Mouse (Mus musculus) forebrain, embryonic 11.5 days (tissue): Measurements from ENCODE around the gene Tmem176b. TPM values are rescaled to one million over a fixed set of nuclear protein-coding genes. Genes with fewer than 3 reads are reported as not detected.

ENCODE experiments used
- ATAC-seq: fragments of 200-750 bp; cut with Nextera tagmentation; replicated peaks from 2 replicates; pipeline ENCODE4 v1.8.0; 2017; ENCODE audit warnings: moderate TSS enrichment; ENCODE audit not compliant: low FRiP score
- DNase-seq: peaks from one replicate; pipeline ENCODE4 v3.0.0-alpha.2; 2017; ENCODE audit warnings: low spot score
- H3K27ac ChIP-seq: fragments of 300-500 bp; sonication (generic); 2 replicates; pipeline ENCODE4 v1.5.1; 2014; ENCODE audit warnings: low read depth, low read length
- H3K27me3 ChIP-seq: fragments of 300-500 bp; sonication (generic); 2 replicates; pipeline ENCODE4 v1.6.1; 2014; ENCODE audit warnings: mild to moderate bottlenecking, low read length, mixed read lengths; ENCODE audit not compliant: control insufficient read depth, insufficient read depth
- H3K36me3 ChIP-seq: fragments of 300-500 bp; sonication (generic); 2 replicates; pipeline ENCODE4 v1.6.1; 2014; ENCODE audit warnings: mild to moderate bottlenecking, low read length, moderate library complexity, mixed read lengths; ENCODE audit not compliant: control insufficient read depth, insufficient read depth
- H3K4me1 ChIP-seq: fragments of 300-500 bp; sonication (generic); replicated peaks from 2 replicates; pipeline ENCODE4 v1.6.1; 2014; ENCODE audit warnings: low read length, mixed read lengths; ENCODE audit not compliant: control insufficient read depth, insufficient read depth
- H3K4me2 ChIP-seq: fragments of 300-500 bp; sonication (generic); 2 replicates; pipeline ENCODE4 v1.6.1; 2014; ENCODE audit warnings: low read depth, mild to moderate bottlenecking, low read length, moderate library complexity, mixed read lengths; ENCODE audit not compliant: severe bottlenecking
- H3K4me3 ChIP-seq: fragments of 300-500 bp; sonication (generic); 2 replicates; pipeline ENCODE4 v1.5.1; 2014; ENCODE audit warnings: low read depth, low read length
- H3K9ac ChIP-seq: fragments of 300-500 bp; sonication (generic); 2 replicates; pipeline ENCODE4 v1.6.1; 2014; ENCODE audit warnings: low read length
- H3K9me3 ChIP-seq: fragments of 300-500 bp; sonication (generic); 2 replicates; pipeline ENCODE4 v1.6.1; 2016; ENCODE audit warnings: low read length, mixed read lengths; ENCODE audit not compliant: control insufficient read depth
- WGBS: fragments of 180-500 bp; shearing (Covaris S2); extraction: QIAGEN DNeasy Blood & Tissue Kit; methylation state at CpG from one replicate; pipeline ENCODE4 v1.1.7; 2014; 5-methylcytosine and 5-hydroxymethylcytosine counted together
- polyA plus RNA-seq: library from polyadenylated mRNA; unstranded; fragments of >200 nt; fragmentation: Nextera tagmentation; extraction: Ambion mirVana; gene quantifications from 2 replicates; pipeline ENCODE4 v1.2.1, GENCODE M21; 2014

Gene Tmem176b
- polyA plus RNA-seq, 1 experiment from 2014 or later, result 51.0 TPM

GRCm38 (mm10) chr6:48865152-48865745 is 24.0 kb upstream of the Tmem176b start:
- WGBS, result 92% methylated on average over 1 of the region's 1 CpGs
- ATAC-seq (no peak), DNase-seq (no peak)
- H3K4me3 ChIP-seq, result no peak overlapping the region
- H3K36me3 ChIP-seq, result no peaks in the 10 kb centered on the region
- no peak overlapping the region for H3K27ac ChIP-seq
- peaks cover 44% of the 10 kb centered on the region for H3K27me3 ChIP-seq
- H3K9ac ChIP-seq, result no peak overlapping the region
- H3K4me2 ChIP-seq, result no peak overlapping the region
- no peaks in the 10 kb centered on the region for H3K9me3 ChIP-seq
- H3K4me1 ChIP-seq, result peaks cover 4% of the 10 kb centered on the region; the same call in 1 of the 2 replicates

DNA sequence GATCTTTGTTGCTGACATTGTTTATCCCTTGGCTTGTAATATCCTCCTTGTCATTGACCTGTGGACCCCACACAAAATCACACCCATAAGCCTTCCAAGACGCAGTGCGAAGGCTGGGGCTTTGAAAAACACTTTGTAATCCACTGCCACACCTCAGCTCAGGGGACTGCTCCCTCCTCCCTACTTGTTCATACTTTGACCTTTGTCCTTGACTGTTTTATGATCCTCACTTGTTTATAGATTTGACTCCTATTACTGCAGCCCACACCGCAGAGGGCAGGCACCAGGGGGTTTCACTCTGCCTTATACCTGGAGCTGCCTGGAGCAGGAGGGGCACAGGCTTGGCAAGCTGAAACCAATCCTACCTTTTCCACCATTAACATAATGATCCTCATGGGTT is 23.4 kb upstream of the Tmem176b start:
- H3K27me3 ChIP-seq, result peaks cover 39% of the 10 kb centered on the region
- H3K4me1 ChIP-seq, result peaks cover 4% of the 10 kb centered on the region; the same call in 1 of the 2 replicates
- H3K36me3 ChIP-seq, result no peaks in the 10 kb centered on the region
- no peak for DNase-seq
- no peaks in the 10 kb centered on the region for H3K9me3 ChIP-seq
- WGBS, result 74% methylated on average over 3 of the region's 3 CpGs
- no peak overlapping the region for H3K4me3 ChIP-seq
- ATAC-seq, result no peak
- H3K4me2 ChIP-seq, result no peak overlapping the region
- no peak overlapping the region for H3K9ac ChIP-seq
- no peak overlapping the region for H3K27ac ChIP-seq

GRCm38 (mm10) chr6:48864181-48864580 is 22.9 kb upstream of the Tmem176b start:
- Histone ChIP-seq H3K4me1 (peaks cover 4% of the 10 kb centered on the region; the same call in 1 of the 2 replicates), H3K4me2 (no peak overlapping the region), H3K9me3 (no peaks in the 10 kb centered on the region), H3K36me3 (no peaks in the 10 kb centered on the region), H3K27ac (no peak overlapping the region), H3K27me3 (peaks cover 35% of the 10 kb centered on the region), H3K4me3 (no peak overlapping the region), H3K9ac (no peak overlapping the region)
- WGBS, result 68% methylated on average over 3 of the region's 3 CpGs
- DNase-seq (no peak), ATAC-seq (no peak)

DNA sequence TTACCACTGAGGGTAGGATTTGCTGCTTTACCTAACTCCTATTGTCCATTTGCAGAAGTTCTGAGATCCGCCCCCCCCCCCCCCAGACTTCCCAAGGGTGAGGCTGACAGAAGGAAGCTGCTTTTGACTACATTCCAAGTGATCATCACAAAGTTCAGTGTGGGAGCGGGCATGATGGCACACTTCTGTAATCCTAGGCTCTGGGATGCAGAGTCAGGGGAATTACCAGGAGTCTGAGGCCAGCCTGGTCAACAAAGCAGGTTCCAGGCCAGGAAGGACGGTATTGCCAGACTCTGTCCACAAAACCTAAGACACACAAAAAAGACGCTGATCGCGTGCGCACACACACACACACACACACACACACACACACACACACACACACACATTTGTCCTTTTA is 22.2 kb upstream of the Tmem176b start:
- Histone ChIP-seq H3K4me1 (peaks cover 4% of the 10 kb centered on the region; the same call in 1 of the 2 replicates), H3K4me3 (no peak overlapping the region), H3K9ac (no peak overlapping the region), H3K27ac (no peak overlapping the region), H3K36me3 (no peaks in the 10 kb centered on the region), H3K27me3 (peaks cover 28% of the 10 kb centered on the region), H3K4me2 (no peak overlapping the region), H3K9me3 (no peaks in the 10 kb centered on the region)
- ATAC-seq (no peak), DNase-seq (no peak)
- WGBS, result 91% methylated on average over 7 of the region's 7 CpGs

GRCm38 (mm10) chr6:48862816-48863215 is 21.5 kb upstream of the Tmem176b start:
- Histone ChIP-seq H3K4me1 (peaks cover 4% of the 10 kb centered on the region; the same call in 1 of the 2 replicates), H3K27me3 (peaks cover 23% of the 10 kb centered on the region)

DNA sequence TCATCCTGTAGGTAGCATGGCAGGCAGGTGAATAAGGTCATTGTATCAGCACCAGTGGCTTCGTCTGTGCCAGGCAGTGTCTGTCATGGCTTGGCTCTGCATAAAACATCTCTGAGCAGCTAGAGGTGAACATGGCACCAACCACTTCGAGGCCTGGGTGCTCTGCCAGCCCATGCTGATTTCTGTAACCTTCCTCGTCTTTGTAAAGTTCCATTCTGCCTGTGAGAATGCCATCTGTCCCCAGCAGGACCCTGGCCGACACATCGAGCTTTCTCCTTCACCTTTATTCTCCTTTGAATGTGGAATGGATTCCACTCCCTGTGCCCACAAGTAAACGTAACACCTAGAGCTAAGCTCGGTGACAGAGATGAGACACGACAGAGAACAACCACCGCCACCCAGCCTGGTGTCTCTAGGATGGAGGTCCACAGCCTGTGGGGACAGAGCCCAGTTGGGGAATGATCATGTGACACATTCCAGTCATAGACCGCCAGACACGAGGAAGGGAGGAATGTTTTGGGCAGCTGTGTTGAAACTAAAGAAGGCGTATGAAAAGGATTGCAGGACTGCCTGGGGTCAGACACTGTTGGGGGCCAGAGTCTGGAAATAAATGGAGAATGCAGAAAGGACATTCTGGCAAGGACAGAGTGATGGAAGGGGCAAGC is 20.5 kb upstream of the Tmem176b start:
- H3K4me3 ChIP-seq, result no peak overlapping the region
- no peak overlapping the region for H3K27ac ChIP-seq
- H3K36me3 ChIP-seq, result no peaks in the 10 kb centered on the region
- no peaks in the 10 kb centered on the region for H3K9me3 ChIP-seq
- no peak for DNase-seq
- no peak overlapping the region for H3K4me2 ChIP-seq
- no peak for ATAC-seq
- 76% methylated on average over 12 of the region's 12 CpGs for WGBS
- H3K9ac ChIP-seq, result no peak overlapping the region
- peaks cover 20% of the 10 kb centered on the region for H3K27me3 ChIP-seq
- no peaks in the 10 kb centered on the region for H3K4me1 ChIP-seq

More at GRCm38 (mm10) chr6:48862816-48863215, 21.5 kb upstream of the Tmem176b start:
- Histone ChIP-seq H3K4me3 (no peak overlapping the region), H3K27ac (no peak overlapping the region), H3K4me2 (no peak overlapping the region), H3K36me3 (no peaks in the 10 kb centered on the region), H3K9ac (no peak overlapping the region), H3K9me3 (no peaks in the 10 kb centered on the region)
- no peak for DNase-seq
- 84% methylated on average over 4 of the region's 4 CpGs for whole genome bisulfite sequencing
- no peak for ATAC-seq

- peaks cover 20% of the 10 kb centered on the region for H3K27me3 ChIP-seq
- no peaks in the 10 kb centered on the region for H3K4me1 ChIP-seq
- no peak overlapping the region for H3K27ac ChIP-seq
- H3K9ac ChIP-seq, result no peak overlapping the region
- 71% methylated on average over 1 of the region's 1 CpGs for WGBS
- ATAC-seq (no peak), DNase-seq (no peak)
- H3K4me3 ChIP-seq, result no peak overlapping the region
- no peaks in the 10 kb centered on the region for H3K9me3 ChIP-seq
- no peak overlapping the region for H3K4me2 ChIP-seq
- no peaks in the 10 kb centered on the region for H3K36me3 ChIP-seq
These were observed 19.6 kb upstream of the Tmem176b start for GRCm38 (mm10) chr6:48860851-48861250.

GRCm38 (mm10) chr6:48860130-48860815 is 19.0 kb upstream of the Tmem176b start:
- Histone ChIP-seq H3K36me3 (no peaks in the 10 kb centered on the region), H3K4me2 (peak overlapping the region; percentile 15; the same call in 1 of the 2 replicates), H3K9ac (no peak overlapping the region; the same call in 1 of the 2 replicates), H3K9me3 (no peaks in the 10 kb centered on the region), H3K27me3 (peaks cover 16% of the 10 kb centered on the region), H3K4me1 (no peaks in the 10 kb centered on the region), H3K4me3 (0 out of 2 replicates have a peak overlapping the region, but pooled peaks have one; percentile 12), H3K27ac (no peak overlapping the region)
- peak; percentile 72 for DNase-seq
- ATAC-seq, result no peak
- 12% methylated on average over 23 of the region's 23 CpGs for WGBS
